Mouse (Mus musculus) hindbrain, embryonic 14.5 days (tissue): ENCODE measurements at regions not wholly inside any gene's neighbourhood (a gene's known extent, or its start where the extent isn't known, plus 50 kb on each side); places are given as distances from the start of the nearest gene placed in this dataset.
A peak's percentile ranks its signal among the peaks of the same experiment; 100 is the strongest.

Experiments used
- ATAC-seq: fragments of 200-750 bp; cut with Nextera tagmentation; 2 replicates; pipeline ENCODE4 v1.8.0; 2017; ENCODE audit warnings: moderate number of reproducible peaks, mild to moderate bottlenecking, moderate TSS enrichment, moderate library complexity; ENCODE audit not compliant: low FRiP score
- DNase-seq: peaks from one replicate; pipeline ENCODE4 v3.0.0-alpha.2; 2015; ENCODE audit warnings: low spot score
- H3K27ac ChIP-seq: fragments of 300-500 bp; sonication (generic); 2 replicates; pipeline ENCODE4 v1.5.1; 2014; ENCODE audit warnings: mild to moderate bottlenecking, moderate library complexity
- H3K27me3 ChIP-seq: fragments of 300-500 bp; sonication (generic); 2 replicates; pipeline ENCODE4 v1.6.1; 2014; ENCODE audit warnings: mild to moderate bottlenecking, low read length, mixed read lengths; ENCODE audit not compliant: control insufficient read depth, insufficient read depth
- H3K36me3 ChIP-seq: fragments of 300-500 bp; sonication (generic); replicated peaks from 2 replicates; pipeline ENCODE4 v1.6.1; 2014; ENCODE audit not compliant: control insufficient read depth, insufficient read depth
- H3K4me1 ChIP-seq: fragments of 300-500 bp; sonication (generic); replicated peaks from 2 replicates; pipeline ENCODE4 v1.6.1; 2014; ENCODE audit warnings: antibody characterized with exemption, low read length, mixed read lengths; ENCODE audit not compliant: control insufficient read depth, insufficient read depth
- H3K4me2 ChIP-seq: fragments of 300-500 bp; sonication (generic); replicated peaks from 2 replicates; pipeline ENCODE4 v1.6.1; 2014; ENCODE audit warnings: mild to moderate bottlenecking, moderate library complexity
- H3K4me3 ChIP-seq: fragments of 300-500 bp; sonication (generic); replicated peaks from 2 replicates; pipeline ENCODE4 v1.5.1; 2014; ENCODE audit warnings: mild to moderate bottlenecking, low read length
- H3K9ac ChIP-seq: fragments of 300-500 bp; sonication (generic); 2 replicates; pipeline ENCODE4 v1.6.1; 2014
- H3K9me3 ChIP-seq: fragments of 300-500 bp; sonication (generic); 2 replicates; pipeline ENCODE4 v1.6.1; 2016; ENCODE audit warnings: low read length; ENCODE audit not compliant: control insufficient read depth
- whole genome bisulfite sequencing: fragments of 180-500 bp; shearing (Covaris S2); extraction: QIAGEN DNeasy Blood & Tissue Kit; methylation state at CpG from one replicate; pipeline ENCODE4 v1.1.7; 2014; 5-methylcytosine and 5-hydroxymethylcytosine counted together

- H3K4me3 ChIP-seq: no peak overlapping the region
These were observed 599.8 kb upstream of the Gcfc2 start for GRCm38 (mm10) chr6:81323690-81324089.

DNA sequence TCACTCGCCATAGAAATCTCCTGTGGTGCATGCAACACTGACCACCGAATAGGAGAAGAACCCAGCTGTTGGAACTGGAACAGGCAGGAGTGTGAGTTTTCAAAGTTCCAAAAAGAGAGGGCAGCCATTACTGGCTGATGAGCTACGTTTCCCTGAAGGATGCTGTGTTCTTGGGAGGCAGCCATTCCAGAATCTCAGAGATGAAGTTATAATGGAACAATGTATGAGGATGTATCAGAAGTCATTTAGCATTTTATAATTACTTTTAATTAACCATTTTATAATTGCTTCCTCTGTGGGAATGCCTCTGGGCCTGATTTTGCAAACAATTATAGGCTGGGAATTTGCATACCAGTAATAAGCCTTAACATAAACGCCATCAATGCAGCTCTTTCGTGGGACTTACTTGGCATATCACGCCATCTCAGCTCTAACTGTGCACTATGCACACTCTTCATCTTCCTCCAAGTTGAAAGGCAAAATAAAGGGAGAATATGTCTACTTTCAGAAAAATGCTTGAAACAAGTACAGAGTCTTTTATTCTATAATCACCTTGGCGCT, 559.4 kb upstream of the Gcfc2 start:
- Histone ChIP-seq H3K9me3 (no peaks in the 10 kb centered on the region), H3K4me2 (no peak overlapping the region), H3K9ac (no peak overlapping the region), H3K36me3 (no peaks in the 10 kb centered on the region), H3K4me1 (no peaks in the 10 kb centered on the region), H3K4me3 (no peak overlapping the region), H3K27ac (no peak overlapping the region), H3K27me3 (no peaks in the 10 kb centered on the region)
- 62% methylated on average over 7 of the region's 7 CpGs for WGBS
- ATAC-seq (peak; percentile 76; the same call in 1 of the 2 replicates), DNase-seq (no peak)

More at GRCm38 (mm10) chr6:81323690-81324089, 599.8 kb upstream of the Gcfc2 start:
- H3K9me3 ChIP-seq: no peaks in the 10 kb centered on the region
- 89% methylated on average over 3 of the region's 3 CpGs for WGBS
- H3K9ac ChIP-seq: no peak overlapping the region
- H3K4me2 ChIP-seq: no peak overlapping the region
- no peak overlapping the region for H3K27ac ChIP-seq
- no peaks in the 10 kb centered on the region for H3K36me3 ChIP-seq
- no peaks in the 10 kb centered on the region for H3K27me3 ChIP-seq
- H3K4me1 ChIP-seq: no peaks in the 10 kb centered on the region
- ATAC-seq (no peak), DNase-seq (no peak)

DNA sequence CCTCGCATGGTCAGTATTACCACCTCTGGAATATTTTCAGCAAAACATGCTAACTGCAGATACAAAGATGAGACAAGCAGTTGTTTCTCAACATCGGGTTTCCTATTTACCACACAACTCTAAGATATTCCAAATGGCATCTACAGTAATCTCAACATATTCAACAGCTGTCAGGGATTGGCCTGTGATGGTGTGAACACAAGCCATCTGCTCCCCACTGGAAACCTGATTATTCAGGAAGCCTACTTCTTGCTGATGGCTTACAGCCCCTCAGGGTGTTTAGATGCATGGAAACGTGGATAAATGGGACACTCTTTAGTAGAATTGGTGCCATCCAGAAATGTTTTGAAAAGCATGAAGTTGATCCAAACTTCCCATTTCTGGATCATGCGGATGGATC, 535.0 kb upstream of the Gcfc2 start:
- Histone ChIP-seq H3K4me2 (no peak overlapping the region), H3K9ac (no peak overlapping the region), H3K9me3 (no peaks in the 10 kb centered on the region), H3K4me1 (no peaks in the 10 kb centered on the region), H3K36me3 (no peaks in the 10 kb centered on the region), H3K4me3 (no peak overlapping the region), H3K27me3 (no peaks in the 10 kb centered on the region), H3K27ac (no peak overlapping the region)
- ATAC-seq: no peak
- 88% methylated on average over 4 of the region's 4 CpGs for WGBS
- no peak for DNase-seq

DNA sequence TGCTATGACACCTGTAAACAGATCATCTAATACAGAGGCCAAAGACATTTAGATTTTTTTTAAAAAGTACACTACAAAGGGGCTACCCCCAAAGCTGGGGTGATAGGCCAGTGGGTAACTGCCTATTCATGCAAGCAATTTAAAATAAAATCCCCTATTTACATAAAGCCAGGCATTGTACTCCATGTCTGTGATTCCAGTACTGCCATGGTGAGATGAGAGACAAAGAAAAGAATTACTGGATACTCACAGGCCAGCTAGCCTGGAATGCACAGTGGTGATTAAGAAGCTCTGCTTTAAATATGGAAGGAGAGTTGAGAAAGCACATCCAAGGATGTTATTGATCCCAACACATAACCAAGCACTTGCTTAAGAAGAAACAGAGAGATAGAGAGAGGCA, 520.3 kb upstream of the Gcfc2 start:
- DNase-seq (no peak), ATAC-seq (peak; percentile 46; the same call in 1 of the 2 replicates)
- no peaks in the 10 kb centered on the region for H3K27me3 ChIP-seq

GRCm38 (mm10) chr6:81413611-81414010, 509.9 kb upstream of the Gcfc2 start:
- Histone ChIP-seq H3K36me3 (no peaks in the 10 kb centered on the region), H3K4me2 (no peak overlapping the region), H3K9ac (no peak overlapping the region), H3K4me1 (no peaks in the 10 kb centered on the region), H3K27ac (no peak overlapping the region), H3K27me3 (no peaks in the 10 kb centered on the region), H3K9me3 (no peaks in the 10 kb centered on the region), H3K4me3 (no peak overlapping the region)
- ATAC-seq (no peak), DNase-seq (no peak)
- WGBS: 89% methylated on average over 5 of the region's 5 CpGs

More for the DNA sequence above, 520.3 kb upstream of the Gcfc2 start:
- Histone ChIP-seq H3K36me3 (no peaks in the 10 kb centered on the region), H3K9ac (no peak overlapping the region), H3K4me1 (no peaks in the 10 kb centered on the region), H3K27ac (no peak overlapping the region), H3K4me2 (no peak overlapping the region), H3K9me3 (no peaks in the 10 kb centered on the region), H3K4me3 (no peak overlapping the region)

DNA sequence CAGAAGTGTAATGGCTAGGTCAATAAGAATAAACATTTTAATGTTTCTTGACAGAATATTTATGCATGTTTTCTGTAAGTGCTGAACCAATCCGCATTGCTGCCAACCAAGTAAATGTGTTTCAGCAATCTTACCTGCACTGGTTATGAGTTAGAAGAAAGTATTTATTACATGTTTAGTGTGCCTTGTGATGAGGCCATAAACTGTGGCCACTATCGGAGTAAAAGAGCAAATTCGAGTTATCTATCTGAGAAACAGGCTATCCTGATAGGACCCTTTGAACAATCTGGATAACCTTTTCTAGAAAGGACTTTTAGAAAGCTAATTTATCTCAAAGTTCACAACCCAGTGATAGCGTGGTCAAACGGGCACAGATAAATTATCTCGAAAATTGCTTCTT, 488.7 kb upstream of the Gcfc2 start:
- no peak overlapping the region for H3K4me3 ChIP-seq
- no peaks in the 10 kb centered on the region for H3K36me3 ChIP-seq
- ATAC-seq: no peak
- H3K4me2 ChIP-seq: no peak overlapping the region
- 94% methylated on average over 6 of the region's 6 CpGs for WGBS
- H3K27me3 ChIP-seq: no peaks in the 10 kb centered on the region
- H3K4me1 ChIP-seq: no peaks in the 10 kb centered on the region
- no peaks in the 10 kb centered on the region for H3K9me3 ChIP-seq
- no peak overlapping the region for H3K9ac ChIP-seq
- H3K27ac ChIP-seq: no peak overlapping the region
- no peak for DNase-seq

- no peak for DNase-seq
- no peaks in the 10 kb centered on the region for H3K27me3 ChIP-seq
- H3K4me1 ChIP-seq: no peaks in the 10 kb centered on the region
- ATAC-seq: no peak
- WGBS: 95% methylated on average over 2 of the region's 2 CpGs
- H3K4me3 ChIP-seq: no peak overlapping the region
- no peaks in the 10 kb centered on the region for H3K9me3 ChIP-seq
- H3K27ac ChIP-seq: no peak overlapping the region
- H3K9ac ChIP-seq: no peak overlapping the region
- no peaks in the 10 kb centered on the region for H3K36me3 ChIP-seq
- no peak overlapping the region for H3K4me2 ChIP-seq
These were observed 484.3 kb upstream of the Gcfc2 start for GRCm38 (mm10) chr6:81438951-81439722.

GRCm38 (mm10) chr6:81441396-81441795, 482.1 kb upstream of the Gcfc2 start:
- no peaks in the 10 kb centered on the region for H3K27me3 ChIP-seq
- no peak overlapping the region for H3K9ac ChIP-seq
- no peak for DNase-seq
- ATAC-seq: no peak
- H3K4me3 ChIP-seq: no peak overlapping the region
- H3K36me3 ChIP-seq: no peaks in the 10 kb centered on the region
- H3K9me3 ChIP-seq: 0 out of 2 replicates have a peak, but pooled peaks cover 3% of the 10 kb centered on the region
- H3K4me1 ChIP-seq: no peaks in the 10 kb centered on the region
- H3K4me2 ChIP-seq: no peak overlapping the region
- H3K27ac ChIP-seq: no peak overlapping the region

DNA sequence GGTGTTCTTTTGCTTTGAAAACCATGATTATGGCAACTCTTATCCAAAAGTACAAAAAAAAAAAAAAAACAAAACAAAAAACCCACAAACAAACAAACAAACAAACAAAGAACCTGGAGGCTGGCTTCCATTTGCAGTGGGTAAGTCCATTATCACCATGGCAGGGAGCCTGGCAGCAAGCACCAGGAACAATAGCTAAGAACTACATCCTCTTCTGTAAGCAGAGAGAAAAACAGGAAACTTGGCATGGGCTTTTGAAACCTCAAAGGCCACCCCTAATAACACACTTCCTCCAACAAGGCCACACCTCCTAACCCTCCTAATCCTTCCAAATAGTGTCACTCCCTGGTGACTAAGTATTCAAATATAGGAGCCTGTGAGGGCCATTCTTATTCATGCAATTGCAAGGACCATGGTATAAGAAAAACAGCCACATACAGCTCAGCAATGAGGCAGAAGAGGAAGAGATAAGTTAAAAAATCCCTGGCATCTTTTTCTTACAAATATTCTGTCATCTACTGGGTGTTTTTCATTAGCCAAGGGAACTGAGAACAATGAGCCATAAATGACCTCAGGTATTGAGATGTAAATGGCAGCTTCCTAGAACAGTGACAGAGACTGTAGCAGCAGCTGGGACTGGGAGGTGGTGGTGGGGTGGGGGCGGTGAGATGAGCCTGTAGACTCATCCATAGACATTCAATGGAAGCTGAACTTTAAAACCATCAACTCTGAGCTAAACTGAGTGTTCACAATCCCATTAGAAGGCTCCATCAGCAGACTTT, 477.3 kb upstream of the Gcfc2 start:
- Histone ChIP-seq H3K4me1 (no peaks in the 10 kb centered on the region), H3K4me2 (no peak overlapping the region), H3K27me3 (no peaks in the 10 kb centered on the region), H3K9me3 (0 out of 2 replicates have a peak, but pooled peaks cover 6% of the 10 kb centered on the region), H3K36me3 (no peaks in the 10 kb centered on the region), H3K4me3 (no peak overlapping the region), H3K9ac (no peak overlapping the region), H3K27ac (no peak overlapping the region)
- WGBS: 79% methylated on average over 1 of the region's 1 CpGs
- no peak for DNase-seq
- ATAC-seq: no peak
